Comparison of ENCODE assay signal across 10 mouse cellular contexts in the genomic region with DNA sequence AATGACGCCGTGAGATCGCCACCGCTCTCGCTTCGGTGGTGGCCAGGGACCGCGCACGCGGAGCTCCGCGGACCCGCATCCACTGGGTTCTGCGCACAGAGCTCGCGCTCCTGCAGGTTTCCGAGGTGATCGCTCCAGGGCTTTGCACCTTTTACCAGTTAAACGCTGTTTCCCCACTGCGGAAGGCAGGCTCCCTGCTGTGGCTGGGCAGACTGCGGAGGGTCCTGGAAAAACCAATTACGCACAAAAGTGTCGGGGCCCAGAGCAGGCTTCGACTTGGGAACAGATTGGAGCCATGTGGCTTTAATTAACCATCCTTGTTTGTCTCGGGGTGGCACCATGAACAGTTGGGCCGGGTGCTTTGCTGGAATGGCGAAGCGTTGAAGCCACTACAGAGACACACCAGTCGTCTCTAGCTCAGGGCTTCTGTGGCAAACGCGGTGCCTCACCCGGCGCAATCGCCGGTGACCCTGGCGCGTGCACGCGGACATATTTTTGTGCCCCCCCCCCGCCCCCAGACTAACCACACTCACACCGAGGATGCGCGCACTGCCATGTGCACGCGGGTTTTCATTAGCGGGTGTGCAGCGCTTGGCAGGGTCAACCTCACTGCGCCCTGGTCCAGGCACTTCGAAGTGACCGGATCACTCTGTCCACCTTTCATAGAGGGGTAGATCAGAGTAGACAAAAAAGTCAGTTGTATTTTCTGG. TPM values are rescaled to one million over a fixed set of nuclear protein-coding genes. Genes with fewer than 3 reads are reported as not detected.
DNase-seq lines count a peak whose midpoint lies in the region; ATAC-seq and TF ChIP-seq lines count a peak whose summit lies in the region.
"Had no signal": no experiment of that assay in that cellular context is flagged by ENCODE, and none has a peak within 500 bp of the region (broad histone marks: within the 10 kb centered on the region; RNA-seq: fewer than 3 reads in every experiment).

No protein-coding gene starts in this region.

- no peak for TF ChIP-seq CTCF in hindbrain, postnatal 0 days (IDR thresholded peaks at IDR 0.05; ENCODE audit: low read depth)

- H3K27ac ChIP-seq in embryonic facial prominence, embryonic 15.5 days (replicated peaks), result peak overlapping the region; percentile 83
- H3K27ac ChIP-seq in hindbrain, postnatal 0 days, result 0 out of 2 replicates have a peak overlapping the region, but pooled peaks have one; percentile 41
- peak overlapping the region; percentile 80 for H3K27ac ChIP-seq in limb, embryonic 15.5 days

- intact Hi-C loops in gastrocnemius, postnatal 14 days (cut with DNase I; ENCODE audit: low total_unique reads), result loop anchor here (10.0 kb wide), 1 partner anchor 81 kb away; no protein-coding TSS in a partner anchor

- ATAC-seq in embryonic facial prominence, embryonic 15.5 days (ENCODE audit: insufficient number of reproducible peaks, low FRiP score, low TSS enrichment, low read depth), result no peak
- ATAC-seq in hindbrain, postnatal 0 days, result peak; percentile 61
- peak; percentile 12; the same call in 1 of the 2 replicates for ATAC-seq in limb, embryonic 15.5 days (ENCODE audit: insufficient number of reproducible peaks, low FRiP score, low TSS enrichment, low read depth)

- no peaks in the 10 kb centered on the region for H3K27me3 ChIP-seq in embryonic facial prominence, embryonic 15.5 days
- H3K27me3 ChIP-seq in hindbrain, postnatal 0 days (ENCODE audit: insufficient read depth, low read length), result peaks cover 14% of the 10 kb centered on the region; the same call in 1 of the 2 replicates
- no peaks in the 10 kb centered on the region for H3K27me3 ChIP-seq in limb, embryonic 15.5 days

- H3K4me2 ChIP-seq in embryonic facial prominence, embryonic 15.5 days (replicated peaks), result peak overlapping the region; percentile 82
- H3K4me2 ChIP-seq in hindbrain, postnatal 0 days (ENCODE audit: low read depth, low read length), result peak overlapping the region; percentile 90
- H3K4me2 ChIP-seq in limb, embryonic 15.5 days, result peak overlapping the region; percentile 78

- no peaks in the 10 kb centered on the region for H3K9me3 ChIP-seq in embryonic facial prominence, embryonic 15.5 days (replicated peaks)
- H3K9me3 ChIP-seq in hindbrain, postnatal 0 days (ENCODE audit: low read length), result no peaks in the 10 kb centered on the region
- H3K9me3 ChIP-seq in limb, embryonic 15.5 days, result no peaks in the 10 kb centered on the region

- peaks cover 39% of the 10 kb centered on the region for H3K4me1 ChIP-seq in embryonic facial prominence, embryonic 15.5 days
- no peaks in the 10 kb centered on the region; the same call in 1 of the 2 replicates for H3K4me1 ChIP-seq in hindbrain, postnatal 0 days (ENCODE audit: insufficient read depth, low read length)
- H3K4me1 ChIP-seq in limb, embryonic 15.5 days, result peaks cover 39% of the 10 kb centered on the region

- peak overlapping the region; percentile 68 for H3K4me3 ChIP-seq in embryonic facial prominence, embryonic 15.5 days (replicated peaks)
- peak overlapping the region; percentile 50 for H3K4me3 ChIP-seq in hindbrain, postnatal 0 days (ENCODE audit: low read length)
- peak overlapping the region; percentile 62 for H3K4me3 ChIP-seq in limb, embryonic 15.5 days

- WGBS in embryonic facial prominence, embryonic 15.5 days, result under 1% methylated on average over 50 of the region's 50 CpGs
- WGBS in hindbrain, postnatal 0 days, result under 1% methylated on average over 50 of the region's 50 CpGs
- WGBS in limb, embryonic 15.5 days, result under 1% methylated on average over 50 of the region's 50 CpGs

- peaks cover 17% of the 10 kb centered on the region for H3K36me3 ChIP-seq in embryonic facial prominence, embryonic 15.5 days
- H3K36me3 ChIP-seq in hindbrain, postnatal 0 days (ENCODE audit: insufficient read depth, low read length), result no peaks in the 10 kb centered on the region
- peaks cover 8% of the 10 kb centered on the region for H3K36me3 ChIP-seq in limb, embryonic 15.5 days

- peak overlapping the region; percentile 59 for H3K9ac ChIP-seq in embryonic facial prominence, embryonic 15.5 days
- peak overlapping the region; percentile 29 for H3K9ac ChIP-seq in hindbrain, postnatal 0 days (replicated peaks; ENCODE audit: low read length)
- peak overlapping the region; percentile 58 for H3K9ac ChIP-seq in limb, embryonic 15.5 days

- peak; percentile 27 for DNase-seq in gastrocnemius, postnatal 10 days
- no peak for DNase-seq in gastrocnemius, postnatal 25 days
- DNase-seq in ES-CJ7 (ENCODE audit: low read depth, low spot score), result peak; percentile 31
- peak; percentile 24 for DNase-seq in hindbrain, postnatal 0 days (ENCODE audit: low spot score)
- DNase-seq in right cerebral cortex, postnatal 14 days, result peak; percentile 19
- no peak for DNase-seq in gastrocnemius, postnatal 14 days

RNA-seq across cellular contexts. Expression of a gene that starts 0.8 kb away (rescaled TPM):
- total RNA-seq in gastrocnemius, postnatal 10 days (2021), result 100 to 1,000 TPM; 155 to 176 TPM
- 10 to 100 TPM; 31.7 to 32.2 TPM for total RNA-seq in gastrocnemius, postnatal 25 days (2021)
- polyA plus RNA-seq in embryonic facial prominence, embryonic 15.5 days (2015; fragmentation: Nextera tagmentation; extraction: Ambion mirVana), result 68.5 and 70.9 TPM in 2 replicates
- 30.9 and 36.0 TPM in 2 replicates for total RNA-seq in hindbrain, postnatal 0 days (2014; rRNA removed)
- polyA plus RNA-seq in hindbrain, postnatal 0 days (2015; fragmentation: Nextera tagmentation; extraction: Ambion mirVana), result 11.7 and 12.1 TPM in 2 replicates
- polyA plus RNA-seq in limb, embryonic 15.5 days (2015; fragmentation: Nextera tagmentation; extraction: Ambion mirVana), result 68.1 and 71.0 TPM in 2 replicates
- total RNA-seq in gastrocnemius, postnatal 14 days (2021), result 100 to 1,000 TPM; 102 to 120 TPM
- total RNA-seq: MEL had no signal

RNA-seq across cellular contexts. Expression of a gene that starts 25.3 kb away (rescaled TPM):
- not detected for total RNA-seq in gastrocnemius, postnatal 10 days (2021)
- total RNA-seq in gastrocnemius, postnatal 25 days (2021), result not detected
- not detected in 2 replicates for polyA plus RNA-seq in embryonic facial prominence, embryonic 15.5 days (2015; fragmentation: Nextera tagmentation; extraction: Ambion mirVana)
- total RNA-seq in hindbrain, postnatal 0 days (2014; rRNA removed), result not detected in 2 replicates
- not detected in 2 replicates for polyA plus RNA-seq in hindbrain, postnatal 0 days (2015; fragmentation: Nextera tagmentation; extraction: Ambion mirVana)
- not detected in 2 replicates for polyA plus RNA-seq in limb, embryonic 15.5 days (2015; fragmentation: Nextera tagmentation; extraction: Ambion mirVana)
- total RNA-seq in gastrocnemius, postnatal 14 days (2021), result not detected
- total RNA-seq: heart, postnatal 10 days; MEL had no signal

Comparison
In these comparisons a context has a peak if more than half of its experiments do, and no peak if none do; other contexts are left out.
1. DNase-seq: peak in gastrocnemius, postnatal 10 days (single experiment), ES-CJ7 (single experiment), hindbrain, postnatal 0 days (single experiment) and right cerebral cortex, postnatal 14 days (single experiment); none in gastrocnemius, postnatal 25 days (single experiment) and gastrocnemius, postnatal 14 days (single experiment).
2. Peak in every context shown above with its lines, with median percentiles within 50 percentile points of each other: H3K27ac ChIP-seq, H3K4me2 ChIP-seq, H3K4me3 ChIP-seq and H3K9ac ChIP-seq.